Mouse (Mus musculus) naive thymus-derived CD4-positive, alpha-beta T cell, adult 2 months (primary cell): ENCODE measurements around the gene Tymp.

ENCODE experiments used
- DNase-seq: peaks from one replicate; pipeline ENCODE4 v3.0.0-alpha.2; 2011; ENCODE audit warnings: low read depth

Gene Tymp

GRCm38 (mm10) chr15:89326441-89326840 is 50.4 kb downstream of the Tymp start:
- DNase-seq, result no peak

- DNase-seq, result no peak
These were observed 53.2 kb downstream of the Tymp start for GRCm38 (mm10) chr15:89323656-89324055.

- DNase-seq, result no peak
These were observed 53.9 kb downstream of the Tymp start, which contains the start of gene Adm2 for GRCm38 (mm10) chr15:89322670-89323522. Gene Adm2, plus strand, starts transcription at chr15:89322720.
